Mouse (Mus musculus): Measurements from ENCODE around the gene Mylk. TPM values are rescaled to one million over a fixed set of nuclear protein-coding genes. Genes with fewer than 3 reads are reported as not detected.
A peak's percentile ranks its signal among the peaks of the same experiment; 100 is the strongest.

Mylk gene
- total RNA-seq, 2 experiments from 2014 or later: 37.8 to 45.8 TPM

- no peak for DNase-seq
Observed at GRCm38 (mm10) chr16:34844783-34845182, 99.8 kb downstream of the Mylk start.

GRCm38 (mm10) chr16:34847638-34848037 lies 102.6 kb downstream of the Mylk start:
- peak in 1 of 2 experiments; percentile 14 for DNase-seq

GRCm38 (mm10) chr16:34854066-34854465 lies 109.1 kb downstream of the Mylk start:
- DNase-seq: no peak

GRCm38 (mm10) chr16:34855136-34855535 lies 110.1 kb downstream of the Mylk start:
- no peak for DNase-seq

GRCm38 (mm10) chr16:34855751-34856150 lies 110.7 kb downstream of the Mylk start:
- no peak for DNase-seq

GRCm38 (mm10) chr16:34857631-34858030 lies 112.6 kb downstream of the Mylk start:
- no peak for DNase-seq

- no peak for DNase-seq
Observed at GRCm38 (mm10) chr16:34860761-34861160, 115.8 kb downstream of the Mylk start.

GRCm38 (mm10) chr16:34861744-34862365 lies 116.8 kb downstream of the Mylk start:
- peak; percentile 10 to 23 for DNase-seq

- peak in 1 of 2 experiments; percentile 22 for DNase-seq
Observed at GRCm38 (mm10) chr16:34865373-34865772, 120.4 kb downstream of the Mylk start.

GRCm38 (mm10) chr16:34867217-34867616 lies 122.2 kb downstream of the Mylk start:
- DNase-seq: no peak

GRCm38 (mm10) chr16:34880031-34880778 lies 135.2 kb downstream of the Mylk start:
- no peak for DNase-seq

- no peak for DNase-seq
Observed at GRCm38 (mm10) chr16:34880815-34881214, 135.8 kb downstream of the Mylk start.

- DNase-seq: no peak
Observed at GRCm38 (mm10) chr16:34887037-34887436, 142.0 kb downstream of the Mylk start.

- no peak for DNase-seq
Observed at GRCm38 (mm10) chr16:34894016-34894415, 149.0 kb downstream of the Mylk start.

GRCm38 (mm10) chr16:34895916-34896315 lies 150.9 kb downstream of the Mylk start:
- no peak for DNase-seq

- no peak for DNase-seq
Observed at GRCm38 (mm10) chr16:34896996-34897395, 152.0 kb downstream of the Mylk start.

GRCm38 (mm10) chr16:34898057-34898789 lies 153.2 kb downstream of the Mylk start:
- DNase-seq: no peak

GRCm38 (mm10) chr16:34899071-34899808 lies 154.2 kb downstream of the Mylk start:
- DNase-seq: no peak

- no peak for DNase-seq
Observed at GRCm38 (mm10) chr16:34899997-34900396, 155.0 kb downstream of the Mylk start.

GRCm38 (mm10) chr16:34900471-34900870 lies 155.5 kb downstream of the Mylk start:
- DNase-seq: no peak

GRCm38 (mm10) chr16:34901031-34901430 lies 156.0 kb downstream of the Mylk start:
- no peak for DNase-seq

- peak; percentile 59 to 65 for DNase-seq
Observed at GRCm38 (mm10) chr16:34901611-34902293, 156.7 kb downstream of the Mylk start.
